Mouse (Mus musculus) forebrain, embryonic 11.5 days (tissue): ENCODE data around the gene Hnrnph3. TPM values are rescaled to one million over a fixed set of nuclear protein-coding genes. Genes with fewer than 3 reads are reported as not detected.
"Not testable (repeated sequence)": the region's sequence is repeated elsewhere in the genome, so short reads cannot be mapped to it uniquely, and the experiment has no call there.

Experiments used
- ATAC-seq: fragments of 200-750 bp; cut with Nextera tagmentation; replicated peaks from 2 replicates; pipeline ENCODE4 v1.8.0; 2017; ENCODE audit warnings: moderate TSS enrichment; ENCODE audit not compliant: low FRiP score
- DNase-seq: peaks from one replicate; pipeline ENCODE4 v3.0.0-alpha.2; 2017; ENCODE audit warnings: low spot score
- H3K27ac ChIP-seq: fragments of 300-500 bp; sonication (generic); 2 replicates; pipeline ENCODE4 v1.5.1; 2014; ENCODE audit warnings: low read depth, low read length
- H3K27me3 ChIP-seq: fragments of 300-500 bp; sonication (generic); 2 replicates; pipeline ENCODE4 v1.6.1; 2014; ENCODE audit warnings: mild to moderate bottlenecking, low read length, mixed read lengths; ENCODE audit not compliant: control insufficient read depth, insufficient read depth
- H3K36me3 ChIP-seq: fragments of 300-500 bp; sonication (generic); 2 replicates; pipeline ENCODE4 v1.6.1; 2014; ENCODE audit warnings: mild to moderate bottlenecking, low read length, moderate library complexity, mixed read lengths; ENCODE audit not compliant: control insufficient read depth, insufficient read depth
- H3K4me1 ChIP-seq: fragments of 300-500 bp; sonication (generic); replicated peaks from 2 replicates; pipeline ENCODE4 v1.6.1; 2014; ENCODE audit warnings: low read length, mixed read lengths; ENCODE audit not compliant: control insufficient read depth, insufficient read depth
- H3K4me2 ChIP-seq: fragments of 300-500 bp; sonication (generic); 2 replicates; pipeline ENCODE4 v1.6.1; 2014; ENCODE audit warnings: low read depth, mild to moderate bottlenecking, low read length, moderate library complexity, mixed read lengths; ENCODE audit not compliant: severe bottlenecking
- H3K4me3 ChIP-seq: fragments of 300-500 bp; sonication (generic); 2 replicates; pipeline ENCODE4 v1.5.1; 2014; ENCODE audit warnings: low read depth, low read length
- H3K9ac ChIP-seq: fragments of 300-500 bp; sonication (generic); 2 replicates; pipeline ENCODE4 v1.6.1; 2014; ENCODE audit warnings: low read length
- H3K9me3 ChIP-seq: fragments of 300-500 bp; sonication (generic); 2 replicates; pipeline ENCODE4 v1.6.1; 2016; ENCODE audit warnings: low read length, mixed read lengths; ENCODE audit not compliant: control insufficient read depth
- WGBS: fragments of 180-500 bp; shearing (Covaris S2); extraction: QIAGEN DNeasy Blood & Tissue Kit; methylation state at CpG from one replicate; pipeline ENCODE4 v1.1.7; 2014; 5-methylcytosine and 5-hydroxymethylcytosine counted together
- polyA plus RNA-seq: library from polyadenylated mRNA; unstranded; fragments of >200 nt; fragmentation: Nextera tagmentation; extraction: Ambion mirVana; gene quantifications from 2 replicates; pipeline ENCODE4 v1.2.1, GENCODE M21; 2014

The Hnrnph3 gene
- polyA plus RNA-seq, 1 experiment from 2014 or later = 161 TPM

GRCm38 (mm10) chr10:63056966-63057750 is 33.1 kb upstream of the Hnrnph3 start:
- Histone ChIP-seq H3K9me3 (no peaks in the 10 kb centered on the region), H3K9ac (no peak overlapping the region), H3K4me2 (no peak overlapping the region), H3K27ac (no peak overlapping the region), H3K4me3 (no peak overlapping the region), H3K27me3 (no peaks in the 10 kb centered on the region), H3K36me3 (no peaks in the 10 kb centered on the region), H3K4me1 (no peaks in the 10 kb centered on the region)
- WGBS = 43% methylated on average over 24 of the region's 24 CpGs
- DNase-seq = no peak
- no peak for ATAC-seq

- Histone ChIP-seq H3K9me3 (no peaks in the 10 kb centered on the region), H3K4me2 (no peak overlapping the region), H3K27ac (no peak overlapping the region), H3K4me3 (no peak overlapping the region), H3K4me1 (no peaks in the 10 kb centered on the region), H3K27me3 (no peaks in the 10 kb centered on the region), H3K36me3 (no peaks in the 10 kb centered on the region), H3K9ac (no peak overlapping the region)
- WGBS = 78% methylated on average over 2 of the region's 2 CpGs
- DNase-seq (no peak), ATAC-seq (no peak)
Observed at GRCm38 (mm10) chr10:63054586-63054985, 30.6 kb upstream of the Hnrnph3 start.

GRCm38 (mm10) chr10:63054071-63054470 is 30.1 kb upstream of the Hnrnph3 start:
- not testable (repeated sequence) for H3K4me3 ChIP-seq, H3K36me3 ChIP-seq, H3K9ac ChIP-seq, H3K4me2 ChIP-seq, H3K4me1 ChIP-seq, DNase-seq, H3K9me3 ChIP-seq, H3K27me3 ChIP-seq, ATAC-seq, H3K27ac ChIP-seq
- 88% methylated on average over 6 of the region's 6 CpGs for WGBS

- Histone ChIP-seq H3K9ac (no peak overlapping the region), H3K4me3 (no peak overlapping the region), H3K36me3 (no peaks in the 10 kb centered on the region), H3K4me1 (no peaks in the 10 kb centered on the region), H3K27ac (no peak overlapping the region), H3K9me3 (no peaks in the 10 kb centered on the region), H3K27me3 (no peaks in the 10 kb centered on the region), H3K4me2 (no peak overlapping the region)
- WGBS = 63% methylated on average over 6 of the region's 6 CpGs
- no peak for ATAC-seq
- DNase-seq = no peak
Observed at GRCm38 (mm10) chr10:63053007-63053406, 29.0 kb upstream of the Hnrnph3 start.

- no peak overlapping the region for H3K4me2 ChIP-seq
- H3K4me3 ChIP-seq = no peak overlapping the region
- H3K36me3 ChIP-seq = no peaks in the 10 kb centered on the region
- H3K4me1 ChIP-seq = no peaks in the 10 kb centered on the region
- H3K9ac ChIP-seq = no peak overlapping the region
- no peaks in the 10 kb centered on the region for H3K9me3 ChIP-seq
- 85% methylated on average over 6 of the region's 6 CpGs for WGBS
- no peak for ATAC-seq
- no peak overlapping the region for H3K27ac ChIP-seq
- H3K27me3 ChIP-seq = no peaks in the 10 kb centered on the region
- DNase-seq = no peak
Observed at GRCm38 (mm10) chr10:63052011-63052410, 28.0 kb upstream of the Hnrnph3 start.

GRCm38 (mm10) chr10:63051267-63051666 is 27.2 kb upstream of the Hnrnph3 start:
- ATAC-seq = no peak
- no peak overlapping the region for H3K4me3 ChIP-seq
- no peaks in the 10 kb centered on the region for H3K36me3 ChIP-seq
- no peak overlapping the region for H3K4me2 ChIP-seq
- H3K9ac ChIP-seq = no peak overlapping the region
- DNase-seq = no peak
- H3K27ac ChIP-seq = no peak overlapping the region
- 72% methylated on average over 7 of the region's 7 CpGs for WGBS
- no peaks in the 10 kb centered on the region for H3K9me3 ChIP-seq
- H3K27me3 ChIP-seq = no peaks in the 10 kb centered on the region
- no peaks in the 10 kb centered on the region for H3K4me1 ChIP-seq

GRCm38 (mm10) chr10:63049106-63049505 is 25.1 kb upstream of the Hnrnph3 start:
- Histone ChIP-seq H3K4me2 (no peak overlapping the region), H3K4me1 (no peaks in the 10 kb centered on the region), H3K36me3 (no peaks in the 10 kb centered on the region), H3K4me3 (no peak overlapping the region), H3K9me3 (no peaks in the 10 kb centered on the region), H3K27ac (no peak overlapping the region), H3K9ac (no peak overlapping the region), H3K27me3 (no peaks in the 10 kb centered on the region)
- WGBS = 94% methylated on average over 1 of the region's 2 CpGs
- ATAC-seq (no peak), DNase-seq (no peak)

GRCm38 (mm10) chr10:63047751-63048150 is 23.7 kb upstream of the Hnrnph3 start:
- Histone ChIP-seq H3K4me1 (no peaks in the 10 kb centered on the region), H3K27ac (no peak overlapping the region), H3K9ac (no peak overlapping the region), H3K9me3 (no peaks in the 10 kb centered on the region), H3K4me3 (no peak overlapping the region), H3K4me2 (no peak overlapping the region), H3K36me3 (no peaks in the 10 kb centered on the region), H3K27me3 (no peaks in the 10 kb centered on the region)
- no peak for DNase-seq
- 93% methylated on average over 8 of the region's 8 CpGs for WGBS
- no peak for ATAC-seq

GRCm38 (mm10) chr10:63043154-63043553 is 19.1 kb upstream of the Hnrnph3 start:
- Histone ChIP-seq H3K27ac (no peak overlapping the region), H3K4me2 (no peak overlapping the region), H3K9me3 (no peaks in the 10 kb centered on the region), H3K27me3 (no peaks in the 10 kb centered on the region), H3K9ac (no peak overlapping the region), H3K4me1 (no peaks in the 10 kb centered on the region), H3K36me3 (no peaks in the 10 kb centered on the region), H3K4me3 (no peak overlapping the region)
- no peak for DNase-seq
- ATAC-seq = no peak
- WGBS = 78% methylated on average over 3 of the region's 3 CpGs
